Mouse (Mus musculus) cerebellum, adult 2 months (tissue): Measurements from ENCODE around the gene Spns3.

Experiments
- CTCF ChIP-seq: fragments of 200-500 bp; IDR thresholded peaks from 2 replicates; pipeline ENCODE4 v1.5.1; 2011; ENCODE audit warnings: low read depth, mild to moderate bottlenecking, control low read depth, low read length, moderate library complexity, borderline replicate concordance; ENCODE audit not compliant: insufficient read depth
- POLR2A ChIP-seq: fragments of 200-500 bp; IDR thresholded peaks from 2 replicates; pipeline ENCODE4 v1.6.1; 2011; ENCODE audit warnings: low read length, control low read depth, borderline replicate concordance; ENCODE audit not compliant: insufficient read depth

GRCm38 (mm10) chr11:72582448-72582705, 32.1 kb upstream of the Spns3 start:
- no peak for TF ChIP-seq CTCF
- TF ChIP-seq POLR2A: no peak
